In the genomic region with DNA sequence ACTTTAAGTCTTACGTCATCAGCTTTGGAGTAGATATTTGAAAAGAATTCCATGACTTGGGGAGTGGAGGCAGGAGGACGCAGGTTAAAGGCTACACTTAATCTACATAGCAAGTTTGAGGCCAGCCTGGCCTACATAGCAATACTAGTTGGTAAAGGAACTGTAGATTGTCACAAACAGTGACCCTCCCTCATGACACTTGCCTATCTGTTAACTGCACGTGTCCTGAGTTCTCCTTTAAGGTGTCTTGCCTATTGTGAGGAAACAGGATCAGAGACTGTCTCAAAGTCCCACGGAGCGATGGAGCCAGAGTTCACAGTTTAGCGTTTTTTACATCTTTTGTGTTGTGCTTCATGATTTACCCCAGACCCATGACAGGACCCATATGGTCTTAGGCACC, we compare ENCODE assay signal across 8 mouse cellular contexts. TPM values are rescaled to one million over a fixed set of nuclear protein-coding genes. Genes with fewer than 3 reads are reported as not detected.
DNase-seq lines count a peak whose midpoint lies in the region; ATAC-seq and TF ChIP-seq lines count a peak whose summit lies in the region.

No protein-coding gene starts in this region.

- no peaks in the 10 kb centered on the region for H3K36me3 ChIP-seq in heart, embryonic 11.5 days (ENCODE audit: control insufficient read depth, insufficient read depth, low read length)
- no peaks in the 10 kb centered on the region for H3K36me3 ChIP-seq in ES-Bruce4 (ENCODE audit: control insufficient read depth, insufficient read depth, low read length, poor library complexity, severe bottlenecking)
- no peaks in the 10 kb centered on the region for H3K36me3 ChIP-seq in forebrain, embryonic 16.5 days (ENCODE audit: control insufficient read depth, insufficient read depth)
- no peaks in the 10 kb centered on the region for H3K36me3 ChIP-seq in liver, postnatal 0 days (replicated peaks; ENCODE audit: insufficient read depth, low read length)

- H3K4me2 ChIP-seq in heart, embryonic 11.5 days, result peak overlapping the region; percentile 64
- H3K4me2 ChIP-seq in forebrain, embryonic 16.5 days (ENCODE audit: low read length), result peak overlapping the region; percentile 80
- H3K4me2 ChIP-seq in liver, postnatal 0 days (ENCODE audit: low read depth, low read length), result peak overlapping the region; percentile 87

- 0 out of 2 replicates have a peak, but pooled peaks cover 4% of the 10 kb centered on the region for H3K4me1 ChIP-seq in heart, embryonic 11.5 days (ENCODE audit: control insufficient read depth, insufficient read depth, low read length)
- H3K4me1 ChIP-seq in ES-Bruce4 (ENCODE audit: control insufficient read depth, insufficient read depth, low read length), result peaks cover 3% of the 10 kb centered on the region
- peaks cover 3% of the 10 kb centered on the region; the same call in 1 of the 2 replicates for H3K4me1 ChIP-seq in forebrain, embryonic 16.5 days (replicated peaks; ENCODE audit: control insufficient read depth, insufficient read depth, low read length)
- peaks cover 21% of the 10 kb centered on the region for H3K4me1 ChIP-seq in liver, postnatal 0 days (ENCODE audit: insufficient read depth)

- H3K4me3 ChIP-seq in heart, embryonic 11.5 days (ENCODE audit: low read depth, low read length), result peak overlapping the region; percentile 80
- peak overlapping the region; percentile 19; the same call in 1 of the 2 replicates for H3K4me3 ChIP-seq in ES-Bruce4 (ENCODE audit: low read depth, low read length)
- H3K4me3 ChIP-seq in forebrain, embryonic 16.5 days (replicated peaks; ENCODE audit: low read length), result no peak overlapping the region; the same call in 1 of the 2 replicates
- peak overlapping the region; percentile 91 for H3K4me3 ChIP-seq in liver, postnatal 0 days (ENCODE audit: low read depth, low read length)

- TF ChIP-seq POLR2A in ES-Bruce4 (IDR thresholded peaks at IDR 0.05; ENCODE audit: insufficient read depth, low read length), result no peak

- TF ChIP-seq EP300 in ES-Bruce4 (IDR thresholded peaks at IDR 0.05; ENCODE audit: insufficient read depth, low read depth, low read length), result no peak
- TF ChIP-seq EP300 in liver, postnatal 0 days (IDR thresholded peaks at IDR 0.05; ENCODE audit: low read depth), result no peak

- H3K27me3 ChIP-seq in heart, embryonic 11.5 days (ENCODE audit: control insufficient read depth, insufficient read depth, low read length), result no peaks in the 10 kb centered on the region
- no peaks in the 10 kb centered on the region for H3K27me3 ChIP-seq in ES-Bruce4 (ENCODE audit: control insufficient read depth, insufficient read depth, low read length, poor library complexity, severe bottlenecking)
- no peaks in the 10 kb centered on the region for H3K27me3 ChIP-seq in forebrain, embryonic 16.5 days (replicated peaks; ENCODE audit: control insufficient read depth, insufficient read depth, low read length)
- no peaks in the 10 kb centered on the region for H3K27me3 ChIP-seq in liver, postnatal 0 days (ENCODE audit: insufficient read depth, low read length)

- peak overlapping the region; percentile 84; the same call in 1 of the 2 replicates for H3K9ac ChIP-seq in heart, embryonic 11.5 days (ENCODE audit: low read depth, low read length)
- H3K9ac ChIP-seq in ES-Bruce4 (ENCODE audit: low read depth, poor library complexity, severe bottlenecking), result no peak overlapping the region
- H3K9ac ChIP-seq in forebrain, embryonic 16.5 days (replicated peaks; ENCODE audit: low read depth, low read length), result no peak overlapping the region
- H3K9ac ChIP-seq in liver, postnatal 0 days (replicated peaks), result peak overlapping the region; percentile 73

- H3K27ac ChIP-seq in heart, embryonic 11.5 days (ENCODE audit: low read depth, low read length), result no peak overlapping the region
- H3K27ac ChIP-seq in ES-Bruce4 (ENCODE audit: insufficient read depth, low read length), result no peak overlapping the region
- H3K27ac ChIP-seq in forebrain, embryonic 16.5 days (ENCODE audit: low read length), result no peak overlapping the region
- H3K27ac ChIP-seq in liver, postnatal 0 days (ENCODE audit: low read depth), result peak overlapping the region; percentile 69; the same call in 1 of the 2 replicates

- no peak for TF ChIP-seq CTCF in ES-Bruce4 (IDR thresholded peaks at IDR 0.05; ENCODE audit: low read depth, low read length)
- TF ChIP-seq CTCF in liver, postnatal 0 days (IDR thresholded peaks at IDR 0.05; ENCODE audit: low read depth), result no peak

- DNase-seq in heart, adult 9 months (ENCODE audit: low spot score in 2 of 2), result no peak
- DNase-seq in liver, postnatal 0 days, result no peak
- no peak for DNase-seq in layer of hippocampus, adult 9-10 months (ENCODE audit: low spot score)
- no peak for DNase-seq in yolk sac, embryonic 10.5 days (ENCODE audit: low spot score)
- no peak for DNase-seq in kidney, adult 9 months

- no peaks in the 10 kb centered on the region for H3K9me3 ChIP-seq in heart, embryonic 11.5 days (replicated peaks; ENCODE audit: control insufficient read depth, low read length)
- no peaks in the 10 kb centered on the region for H3K9me3 ChIP-seq in ES-Bruce4 (replicated peaks; ENCODE audit: control insufficient read depth, insufficient read depth, low read length, poor library complexity, severe bottlenecking)
- no peaks in the 10 kb centered on the region for H3K9me3 ChIP-seq in forebrain, embryonic 16.5 days (ENCODE audit: control insufficient read depth, low read length)
- no peaks in the 10 kb centered on the region for H3K9me3 ChIP-seq in liver, postnatal 0 days (ENCODE audit: low read length)

- no peak for ATAC-seq in heart, embryonic 11.5 days (replicated peaks; ENCODE audit: insufficient number of reproducible peaks, low FRiP score, low TSS enrichment)
- ATAC-seq in forebrain, embryonic 16.5 days, result no peak
- no peak for ATAC-seq in liver, postnatal 0 days

- WGBS in heart, embryonic 11.5 days (ENCODE audit: insufficient replicate concordance), result 72% methylated on average over 6 of the region's 6 CpGs
- WGBS in forebrain, embryonic 16.5 days, result 77% methylated on average over 6 of the region's 6 CpGs
- 66% methylated on average over 6 of the region's 6 CpGs for WGBS in liver, postnatal 0 days (ENCODE audit: insufficient replicate concordance)

RNA-seq across cellular contexts. Expression of gene Clybl, which starts 0.7 kb away (rescaled TPM):
- 73.9 and 76.8 TPM in 2 replicates for polyA plus RNA-seq in heart, embryonic 11.5 days (2014; fragmentation: Nextera tagmentation; extraction: Ambion mirVana)
- 36.7 and 37.5 TPM in 2 replicates for polyA plus RNA-seq in ES-Bruce4 (2011; ENCODE audit: insufficient read depth, insufficient read length, low read depth, missing spikeins)
- polyA plus RNA-seq in forebrain, embryonic 16.5 days (2015; fragmentation: Nextera tagmentation; extraction: Ambion mirVana), result 7.5 and 8.4 TPM in 2 replicates
- polyA plus RNA-seq in liver, postnatal 0 days (2015; fragmentation: Nextera tagmentation; extraction: Ambion mirVana), result 36.0 and 37.8 TPM in 2 replicates

Comparison
In these comparisons a context has a peak if more than half of its experiments do, and no peak if none do; other contexts are left out.
1. H3K9ac ChIP-seq: peak in heart, embryonic 11.5 days (single experiment) and liver, postnatal 0 days (single experiment); none in ES-Bruce4 (single experiment) and forebrain, embryonic 16.5 days (single experiment).
2. Peak in every context shown above with its lines, with median percentiles within 50 percentile points of each other: H3K4me2 ChIP-seq.